Comparison of ENCODE assay signal across 10 mouse cellular contexts in genomic region chr6:47404419-47405382, GRCm38 (mm10). TPM values are rescaled to one million over a fixed set of nuclear protein-coding genes. Genes with fewer than 3 reads are reported as not detected.
DNase-seq lines count a peak whose midpoint lies in the region; ATAC-seq and TF ChIP-seq lines count a peak whose summit lies in the region.
"Had no signal": no experiment of that assay in that cellular context is flagged by ENCODE, and none has a peak within 500 bp of the region (broad histone marks: within the 10 kb centered on the region; RNA-seq: fewer than 3 reads in every experiment).

No protein-coding gene starts in this region.

- H3K9ac ChIP-seq in lung, embryonic 14.5 days, result no peak overlapping the region
- H3K9ac ChIP-seq in midbrain, embryonic 11.5 days (ENCODE audit: low read length), result no peak overlapping the region
- H3K9ac ChIP-seq: hindbrain, embryonic 15.5 days had no signal

- H3K4me3 ChIP-seq in lung, embryonic 14.5 days (ENCODE audit: low read depth, low read length), result no peak overlapping the region
- no peak overlapping the region for H3K4me3 ChIP-seq in lung, adult 2 months (replicated peaks; ENCODE audit: extremely low read depth, low read depth, low read length)
- H3K4me3 ChIP-seq in midbrain, embryonic 11.5 days (ENCODE audit: low read depth, low read length), result no peak overlapping the region
- H3K4me3 ChIP-seq: hindbrain, embryonic 15.5 days had no signal

- no peak for TF ChIP-seq POLR2A in lung, adult 2 months (IDR thresholded peaks at IDR 0.05; ENCODE audit: borderline replicate concordance, extremely low read depth, low read depth, low read length)

- H3K4me1 ChIP-seq in lung, embryonic 14.5 days (ENCODE audit: insufficient read depth), result no peaks in the 10 kb centered on the region
- no peaks in the 10 kb centered on the region for H3K4me1 ChIP-seq in lung, adult 2 months (ENCODE audit: control insufficient read depth, insufficient read depth, low read length)
- H3K4me1 ChIP-seq in midbrain, embryonic 11.5 days (ENCODE audit: control insufficient read depth, insufficient read depth, low read length), result no peaks in the 10 kb centered on the region
- H3K4me1 ChIP-seq: hindbrain, embryonic 15.5 days had no signal

- no peaks in the 10 kb centered on the region for H3K36me3 ChIP-seq in lung, embryonic 14.5 days (ENCODE audit: insufficient read depth)
- no peaks in the 10 kb centered on the region for H3K36me3 ChIP-seq in midbrain, embryonic 11.5 days (ENCODE audit: control insufficient read depth, insufficient read depth, low read length)
- H3K36me3 ChIP-seq: hindbrain, embryonic 15.5 days had no signal

- intact Hi-C loops in heart, postnatal 10 days (cut with DNase I), result no loop called here

- no peaks in the 10 kb centered on the region for H3K9me3 ChIP-seq in lung, embryonic 14.5 days (ENCODE audit: low read depth, low read length)
- H3K9me3 ChIP-seq in midbrain, embryonic 11.5 days (ENCODE audit: control insufficient read depth, low read length), result no peaks in the 10 kb centered on the region
- H3K9me3 ChIP-seq: hindbrain, embryonic 15.5 days had no signal

- no peak for DNase-seq in frontal cortex, postnatal 10 days (ENCODE audit: low spot score in 2 of 2)
- DNase-seq in lung, embryonic 14.5 days, result peak; percentile 83
- DNase-seq in lung, adult 2 months, result no peak
- peak; percentile 19 to 38 for DNase-seq in heart, postnatal 10 days
- peak; percentile 8 for DNase-seq in lung, postnatal 25 days (ENCODE audit: low spot score)
- DNase-seq in T-cell, adult 2 months (ENCODE audit: low spot score), result no peak
- DNase-seq in midbrain, embryonic 11.5 days (ENCODE audit: low spot score, missing footprints), result no peak
- DNase-seq: cerebellum, adult 8-10 months had no signal

- H3K4me2 ChIP-seq in lung, embryonic 14.5 days, result peak overlapping the region; percentile 10; the same call in 1 of the 2 replicates
- no peak overlapping the region for H3K4me2 ChIP-seq in midbrain, embryonic 11.5 days
- H3K4me2 ChIP-seq: hindbrain, embryonic 15.5 days had no signal

- WGBS in lung, embryonic 14.5 days, result 61% methylated on average over 11 of the region's 11 CpGs
- 67% methylated on average over 11 of the region's 11 CpGs for WGBS in lung, adult 2 months
- 90% methylated on average over 11 of the region's 11 CpGs for WGBS in midbrain, embryonic 11.5 days

- ATAC-seq in frontal cortex, adult (ENCODE audit: low TSS enrichment), result peak; percentile 70
- ATAC-seq in lung, embryonic 14.5 days (ENCODE audit: insufficient read depth), result peak; percentile 80
- no peak for ATAC-seq in midbrain, embryonic 11.5 days (ENCODE audit: low FRiP score)

- peak overlapping the region; percentile 81 for H3K27ac ChIP-seq in lung, embryonic 14.5 days (ENCODE audit: low read depth)
- no peak overlapping the region for H3K27ac ChIP-seq in midbrain, embryonic 11.5 days (ENCODE audit: low read depth, low read length)
- H3K27ac ChIP-seq: hindbrain, embryonic 15.5 days had no signal

- no peaks in the 10 kb centered on the region for H3K27me3 ChIP-seq in lung, embryonic 14.5 days (ENCODE audit: insufficient read depth, low read length)
- no peaks in the 10 kb centered on the region for H3K27me3 ChIP-seq in midbrain, embryonic 11.5 days (ENCODE audit: control insufficient read depth, insufficient read depth, low read length)
- H3K27me3 ChIP-seq: hindbrain, embryonic 15.5 days had no signal

- no peak for TF ChIP-seq CTCF in lung, embryonic 14.5 days (IDR thresholded peaks at IDR 0.05; ENCODE audit: low read depth)
- no peak for TF ChIP-seq CTCF in lung, adult 2 months (IDR thresholded peaks at IDR 0.05; ENCODE audit: insufficient read depth, low read length)

RNA-seq across cellular contexts. Expression of gene Cul1, which starts 48.5 kb away (rescaled TPM):
- 149 and 155 TPM in 2 replicates for polyA plus RNA-seq in lung, embryonic 14.5 days (2014; fragmentation: Nextera tagmentation; extraction: Ambion mirVana)
- 16.4 and 20.6 TPM in 2 replicates for polyA plus RNA-seq in lung, adult 2 months (2012; rRNA removed)
- 10 to 100 TPM; 77.6 to 80.3 TPM for total RNA-seq in heart, postnatal 10 days (2021)
- 203 and 205 TPM in 2 replicates for polyA plus RNA-seq in midbrain, embryonic 11.5 days (2014; fragmentation: Nextera tagmentation; extraction: Ambion mirVana)

Comparison
In these comparisons a context has a peak if more than half of its experiments do, and no peak if none do; other contexts are left out.
1. DNase-seq: peak in lung, embryonic 14.5 days (single experiment), heart, postnatal 10 days (2 of 2) and lung, postnatal 25 days (single experiment); none in frontal cortex, postnatal 10 days (0 of 2), lung, adult 2 months (single experiment), T-cell, adult 2 months (single experiment) and midbrain, embryonic 11.5 days (single experiment).